Mouse (Mus musculus) E14TG2a.4 (cell line): Measurements from ENCODE around the gene Fdxr.

Experiments used
- H3K27me3 ChIP-seq: 2 replicates; pipeline ENCODE4 v1.6.1; 2014; ENCODE audit warnings: low read length, control low read depth; ENCODE audit not compliant: insufficient read depth
- H3K36me3 ChIP-seq: 2 replicates; pipeline ENCODE4 v1.6.1; 2014; ENCODE audit warnings: low read length, control low read depth; ENCODE audit not compliant: insufficient read depth
- H3K4me1 ChIP-seq: replicated peaks from 2 replicates; pipeline ENCODE4 v1.6.1; 2014; ENCODE audit warnings: low read depth, low read length, control low read depth
- H3K4me3 ChIP-seq: replicated peaks from 2 replicates; pipeline ENCODE4 v1.5.1; 2014; ENCODE audit warnings: mild to moderate bottlenecking, low read length
- H3K9me3 ChIP-seq: 2 replicates; pipeline ENCODE4 v1.6.1; 2014; ENCODE audit warnings: low read length, control low read depth
- CTCF ChIP-seq: conservative IDR thresholded peaks from 2 replicates; pipeline ENCODE4 v1.5.1; 2014; ENCODE audit warnings: low read length
- NANOG ChIP-seq: IDR thresholded peaks from 2 replicates; pipeline ENCODE4 v1.6.1; 2014; ENCODE audit warnings: borderline replicate concordance, low read length, mixed read lengths
- POU5F1 ChIP-seq: IDR thresholded peaks from 2 replicates; pipeline ENCODE4 v1.6.1; 2014; ENCODE audit warnings: low read length, borderline replicate concordance

Fdxr gene

DNA sequence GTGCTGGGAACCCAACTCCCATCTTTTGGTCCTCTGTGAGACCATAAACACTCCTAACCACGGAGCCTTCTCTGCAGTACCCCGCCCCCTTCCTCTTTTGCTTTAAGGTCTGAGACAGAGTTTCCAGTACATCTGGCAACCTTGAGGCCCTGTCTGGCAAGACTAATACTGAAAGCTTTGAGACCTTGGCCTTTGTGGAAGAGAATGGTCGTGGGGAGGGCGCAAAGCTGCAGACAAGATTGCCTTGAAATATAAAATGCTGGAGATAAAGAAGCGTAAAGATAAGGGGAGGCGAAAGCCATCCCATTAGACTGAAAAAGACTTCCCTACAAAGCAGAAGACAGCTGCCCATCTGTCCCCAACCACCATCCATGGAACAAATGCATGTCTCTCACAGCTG lies 1.3 kb downstream of the Fdxr start:
- H3K4me3 ChIP-seq: no peak overlapping the region
- H3K9me3 ChIP-seq: no peaks in the 10 kb centered on the region
- peaks cover 19% of the 10 kb centered on the region for H3K36me3 ChIP-seq
- H3K4me1 ChIP-seq: peaks cover 48% of the 10 kb centered on the region
- TF ChIP-seq CTCF: no peak
- TF ChIP-seq POU5F1: no peak
- TF ChIP-seq NANOG: no peak
- H3K27me3 ChIP-seq: no peaks in the 10 kb centered on the region

DNA sequence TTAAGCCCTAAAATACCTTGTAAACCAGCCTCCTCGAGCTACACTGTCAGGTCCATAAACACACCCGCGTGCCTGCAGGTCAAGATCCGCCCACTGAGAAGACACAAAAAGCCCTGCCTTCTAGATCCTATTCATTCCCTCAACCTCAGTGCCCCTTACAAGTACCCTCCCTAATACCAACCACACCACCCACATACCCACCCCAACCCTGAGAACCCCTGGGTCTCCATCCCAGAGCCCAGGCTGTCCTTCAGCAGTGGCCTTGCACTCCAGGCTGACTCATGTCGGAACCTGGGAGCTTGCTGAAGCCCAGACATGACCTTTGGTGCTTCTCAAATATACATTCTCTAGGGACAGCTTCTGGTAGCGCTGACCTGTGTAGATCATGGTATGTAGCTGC lies 2.1 kb downstream of the Fdxr start:
- Histone ChIP-seq H3K27me3 (no peaks in the 10 kb centered on the region), H3K4me1 (peaks cover 54% of the 10 kb centered on the region), H3K4me3 (no peak overlapping the region), H3K36me3 (peaks cover 19% of the 10 kb centered on the region), H3K9me3 (no peaks in the 10 kb centered on the region)
- TF ChIP-seq POU5F1 (no peak), NANOG (no peak), CTCF (no peak)

DNA sequence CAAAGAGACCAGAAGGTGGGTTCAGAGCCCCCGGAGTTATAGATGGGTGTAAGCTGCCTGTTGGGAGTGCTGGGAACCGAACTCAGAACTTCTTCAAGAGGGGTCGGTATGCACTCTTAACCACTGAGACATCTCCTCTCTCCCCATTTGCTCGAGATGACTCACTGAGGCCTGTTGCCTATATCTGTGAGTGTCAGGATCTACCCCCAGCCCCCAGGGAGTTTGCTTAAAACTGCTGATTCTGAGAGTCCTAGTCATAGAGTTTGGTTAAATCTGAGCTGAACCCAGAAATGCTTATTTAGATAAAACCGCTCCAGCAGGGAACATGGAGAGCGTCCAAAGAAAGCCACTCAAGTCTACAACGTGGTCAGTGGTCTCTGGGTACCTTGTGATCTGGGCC lies 2.7 kb downstream of the Fdxr start:
- H3K27me3 ChIP-seq: no peaks in the 10 kb centered on the region
- TF ChIP-seq NANOG: no peak
- no peak for TF ChIP-seq POU5F1
- no peak for TF ChIP-seq CTCF
- H3K9me3 ChIP-seq: no peaks in the 10 kb centered on the region
- no peak overlapping the region for H3K4me3 ChIP-seq
- peaks cover 20% of the 10 kb centered on the region for H3K36me3 ChIP-seq
- peaks cover 57% of the 10 kb centered on the region for H3K4me1 ChIP-seq

DNA sequence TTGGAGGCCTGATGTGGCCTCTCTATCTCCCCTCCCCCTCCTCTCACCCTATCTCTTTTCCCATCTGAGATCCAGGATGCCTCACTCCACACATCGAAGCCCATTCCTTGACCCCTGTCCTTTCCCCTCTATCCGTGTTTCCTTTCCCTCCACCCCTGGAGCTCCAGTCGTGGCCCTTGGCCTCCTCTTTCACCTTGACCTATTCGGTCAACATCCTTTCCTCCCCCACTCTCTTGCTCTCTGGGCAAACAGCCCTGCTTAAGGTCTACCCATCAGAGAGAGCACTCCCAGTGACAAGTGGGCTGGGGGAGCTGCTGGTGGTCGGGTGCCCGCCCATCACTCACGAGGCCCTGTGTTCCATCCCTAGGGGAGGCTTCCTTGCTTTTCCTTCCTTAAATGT lies 3.1 kb downstream of the Fdxr start:
- peaks cover 3% of the 10 kb centered on the region; the same call in 1 of the 2 replicates for H3K27me3 ChIP-seq
- H3K36me3 ChIP-seq: peaks cover 25% of the 10 kb centered on the region
- H3K4me3 ChIP-seq: no peak overlapping the region
- TF ChIP-seq CTCF (no peak), NANOG (no peak), POU5F1 (no peak)
- no peaks in the 10 kb centered on the region for H3K9me3 ChIP-seq
- peaks cover 61% of the 10 kb centered on the region for H3K4me1 ChIP-seq

DNA sequence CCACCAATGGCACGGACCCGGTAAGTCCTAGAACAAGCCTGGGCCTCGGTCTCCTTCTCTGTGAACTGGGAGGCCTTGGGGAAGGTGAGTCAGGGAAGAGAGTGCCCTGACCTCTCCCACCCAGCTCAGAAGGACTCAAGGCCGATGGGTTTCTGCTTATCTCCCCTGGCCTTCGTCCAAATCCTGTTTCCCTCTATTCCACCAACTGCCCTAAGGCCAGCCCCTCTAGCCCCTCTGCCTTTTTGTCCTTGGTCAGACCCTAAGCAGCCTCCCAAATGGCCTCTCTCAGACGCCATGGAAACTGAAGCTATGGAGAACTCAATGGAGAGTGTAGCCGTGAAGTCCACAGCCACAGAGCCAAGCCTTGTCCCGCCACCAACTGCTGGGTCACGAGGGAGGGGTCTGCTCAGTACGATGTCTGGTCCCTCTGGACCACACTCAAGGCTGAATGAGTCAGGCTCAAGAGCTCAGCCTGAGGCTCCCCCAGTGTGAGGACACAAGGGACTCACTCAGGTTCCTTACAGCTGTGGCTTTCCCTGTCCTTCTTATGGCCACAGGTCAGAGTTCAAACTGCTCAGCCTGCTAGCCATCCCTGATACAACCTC lies 3.9 kb downstream of the Fdxr start:
- H3K9me3 ChIP-seq: no peaks in the 10 kb centered on the region
- TF ChIP-seq CTCF (no peak), NANOG (no peak), POU5F1 (no peak)
- peaks cover 32% of the 10 kb centered on the region for H3K36me3 ChIP-seq
- H3K27me3 ChIP-seq: peaks cover 11% of the 10 kb centered on the region
- H3K4me3 ChIP-seq: no peak overlapping the region
- peaks cover 58% of the 10 kb centered on the region for H3K4me1 ChIP-seq

DNA sequence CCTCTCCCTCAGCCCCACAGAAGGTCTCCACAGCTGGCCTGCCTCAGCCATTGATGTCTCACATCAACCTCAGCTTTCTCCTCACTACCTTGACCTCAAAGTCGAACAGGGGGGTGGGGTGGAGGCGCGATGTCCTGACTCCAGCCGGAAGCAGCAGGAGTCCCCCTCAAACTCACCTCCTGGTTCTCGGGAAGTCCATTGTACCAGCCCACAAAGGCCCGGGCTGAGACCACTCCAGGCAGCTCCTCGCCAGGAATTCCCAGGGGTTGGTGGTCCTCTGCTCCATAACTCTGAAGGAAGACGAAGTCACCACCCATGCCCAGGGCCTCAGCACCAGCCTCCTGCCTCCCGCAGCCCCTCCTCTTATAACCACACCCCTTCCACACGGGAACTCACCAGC lies 5.4 kb downstream of the Fdxr start:
- H3K4me3 ChIP-seq: no peak overlapping the region

DNA sequence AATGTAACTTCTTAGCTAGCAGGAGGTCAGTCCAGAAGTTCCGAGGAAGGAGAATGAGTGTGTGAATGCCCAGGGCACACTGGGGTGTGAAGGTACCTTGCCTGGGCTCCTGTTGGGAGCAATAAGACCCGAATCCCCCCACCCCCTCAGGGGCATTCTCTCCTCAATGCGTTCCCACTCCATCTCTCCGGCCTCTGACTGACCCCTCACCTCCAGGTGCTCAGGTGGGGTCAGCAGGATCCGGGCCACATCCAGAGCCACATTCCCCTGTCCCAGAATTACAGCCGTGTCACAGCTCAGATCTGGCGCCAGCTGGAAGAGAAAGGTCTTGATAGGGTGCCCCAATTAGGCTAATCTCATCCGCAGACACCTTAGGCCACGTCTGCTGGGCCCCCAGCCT lies 5.8 kb downstream of the Fdxr start:
- H3K27me3 ChIP-seq: peaks cover 30% of the 10 kb centered on the region
- H3K36me3 ChIP-seq: peaks cover 34% of the 10 kb centered on the region
- H3K9me3 ChIP-seq: no peaks in the 10 kb centered on the region
- TF ChIP-seq POU5F1 (no peak), CTCF (no peak), NANOG (no peak)
- H3K4me1 ChIP-seq: peaks cover 60% of the 10 kb centered on the region
- H3K4me3 ChIP-seq: no peak overlapping the region

More for the DNA sequence above, 5.4 kb downstream of the Fdxr start:
- Histone ChIP-seq H3K36me3 (peaks cover 34% of the 10 kb centered on the region), H3K27me3 (peaks cover 26% of the 10 kb centered on the region), H3K4me1 (peaks cover 60% of the 10 kb centered on the region), H3K9me3 (no peaks in the 10 kb centered on the region)
- TF ChIP-seq NANOG (no peak), POU5F1 (no peak), CTCF (no peak)

DNA sequence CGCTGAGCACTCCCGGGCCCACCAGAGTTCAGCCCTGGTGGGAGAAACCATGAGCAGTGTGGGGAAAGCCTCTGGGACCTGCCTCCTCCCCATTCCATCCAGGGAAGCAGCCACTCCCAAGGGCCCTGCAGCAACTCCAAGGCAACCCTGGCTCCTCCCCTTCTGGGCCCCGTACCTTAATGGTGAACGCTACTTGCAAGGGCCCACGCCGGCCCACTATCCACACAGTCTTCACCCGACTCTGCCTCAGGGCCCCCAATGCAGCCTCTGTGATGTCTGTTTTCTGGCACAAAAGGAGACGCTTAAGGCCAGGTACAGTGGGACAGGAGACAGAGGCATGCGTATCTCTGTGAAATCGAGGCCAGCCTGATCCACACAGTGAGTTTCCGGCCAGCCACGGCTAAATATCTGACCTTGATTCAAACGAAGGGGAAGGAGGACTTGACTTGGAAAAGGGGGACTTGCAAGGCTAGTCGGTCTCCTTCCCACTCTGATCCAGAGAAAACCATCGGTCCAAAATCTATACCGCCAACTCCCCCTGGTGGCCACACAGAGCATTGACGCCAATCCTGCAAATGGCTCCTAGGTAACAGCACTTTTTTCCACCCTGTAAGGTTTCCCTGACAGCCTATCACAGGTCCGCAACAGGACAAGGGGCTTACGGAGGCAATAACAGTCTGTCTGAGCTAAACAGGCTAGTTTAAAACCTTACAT lies 6.5 kb downstream of the Fdxr start:
- no peak for TF ChIP-seq POU5F1
- peak; percentile 91 for TF ChIP-seq CTCF
- peaks cover 38% of the 10 kb centered on the region for H3K27me3 ChIP-seq
- peak overlapping the region; percentile 24; the same call in 1 of the 2 replicates for H3K4me3 ChIP-seq
- peaks cover 34% of the 10 kb centered on the region for H3K36me3 ChIP-seq
- H3K4me1 ChIP-seq: peaks cover 60% of the 10 kb centered on the region
- no peaks in the 10 kb centered on the region for H3K9me3 ChIP-seq
